Mouse (Mus musculus) regulatory T cell (primary cell): ENCODE measurements around the gene Hectd4.
"Not testable (repeated sequence)": the region's sequence is repeated elsewhere in the genome, so short reads cannot be mapped to it uniquely, and the experiment has no call there.

Experiments
- in situ Hi-C: fragments of 300-600 bp; cut with MboI, MseI; formaldehyde crosslinking; loops from one replicate; pipeline ENCODE4 v1.15.1; 2025; ENCODE audit warnings: high pct_unique_total_duplicates

Hectd4 gene

DNA sequence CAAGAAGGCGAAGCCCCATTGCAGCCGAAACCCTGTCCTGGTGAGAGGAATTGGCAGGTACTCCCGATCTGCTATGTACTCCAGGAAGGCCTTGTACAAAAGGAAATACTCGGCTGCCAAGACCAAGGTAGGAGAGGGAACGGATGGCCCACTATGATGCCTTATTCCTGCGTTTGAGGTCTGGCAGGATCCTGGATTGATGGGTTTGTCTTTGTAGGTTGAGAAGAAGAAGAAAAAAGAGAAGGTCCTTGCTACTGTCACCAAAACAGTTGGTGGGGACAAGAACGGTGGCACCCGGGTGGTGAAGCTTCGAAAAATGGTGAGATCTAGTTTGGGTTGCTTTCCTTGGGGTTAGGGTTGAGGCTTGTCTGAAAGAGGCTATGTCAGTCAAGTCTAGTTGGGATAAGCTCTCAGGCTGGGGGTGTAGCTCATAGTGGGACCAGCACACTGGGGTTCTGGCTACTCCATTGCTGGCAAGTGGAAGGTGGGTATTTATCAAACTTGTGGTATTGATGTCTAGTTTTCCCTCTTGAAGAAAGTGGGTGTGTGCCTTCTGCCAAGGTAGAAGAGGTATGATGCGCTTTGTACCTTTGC lies 14.4 kb upstream of the Hectd4 start:
- in situ Hi-C loops = loop anchor here (10.0 kb wide), 1 partner anchor 1089 kb away; no protein-coding TSS in a partner anchor

DNA sequence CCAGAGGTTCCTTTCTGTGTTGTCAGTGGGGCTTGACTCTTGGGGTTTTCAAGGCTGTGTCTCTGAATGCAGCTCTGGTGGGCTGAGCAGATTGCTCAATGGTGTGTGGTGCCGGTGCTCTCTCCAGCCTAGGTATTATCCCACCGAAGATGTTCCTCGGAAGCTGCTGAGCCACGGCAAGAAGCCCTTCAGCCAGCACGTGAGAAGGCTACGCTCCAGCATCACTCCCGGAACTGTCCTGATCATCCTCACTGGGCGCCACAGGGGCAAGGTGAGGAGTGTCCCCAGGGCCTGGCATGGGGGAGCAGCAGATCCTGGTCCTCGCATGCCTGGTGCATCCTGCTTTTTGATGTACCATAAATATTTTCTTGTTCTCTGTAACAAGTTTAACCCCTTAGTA lies 13.5 kb upstream of the Hectd4 start:
- in situ Hi-C loops = loop anchor here (10.0 kb wide), 1 partner anchor 1088 kb away; no protein-coding TSS in a partner anchor

DNA sequence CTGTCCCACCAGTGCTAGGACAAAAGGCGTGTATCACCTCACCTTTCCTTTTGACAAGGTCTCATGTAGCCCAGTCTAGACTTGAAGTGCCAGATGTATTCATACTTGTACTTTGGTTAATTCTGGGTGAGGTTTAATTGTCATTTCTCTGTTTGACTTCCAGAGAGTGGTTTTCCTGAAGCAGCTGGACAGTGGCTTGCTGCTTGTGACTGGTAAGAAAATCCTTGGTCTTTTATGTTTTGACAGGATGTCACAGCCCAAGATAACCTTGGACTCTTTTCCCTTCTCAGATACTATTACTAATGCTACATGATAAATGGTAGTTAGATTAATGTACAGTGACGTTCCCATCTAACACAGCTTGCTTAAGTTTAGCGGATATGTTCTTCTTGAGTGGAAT lies 13.0 kb upstream of the Hectd4 start:
- in situ Hi-C loops = loop anchor here (10.0 kb wide), 1 partner anchor 1088 kb away; no protein-coding TSS in a partner anchor

DNA sequence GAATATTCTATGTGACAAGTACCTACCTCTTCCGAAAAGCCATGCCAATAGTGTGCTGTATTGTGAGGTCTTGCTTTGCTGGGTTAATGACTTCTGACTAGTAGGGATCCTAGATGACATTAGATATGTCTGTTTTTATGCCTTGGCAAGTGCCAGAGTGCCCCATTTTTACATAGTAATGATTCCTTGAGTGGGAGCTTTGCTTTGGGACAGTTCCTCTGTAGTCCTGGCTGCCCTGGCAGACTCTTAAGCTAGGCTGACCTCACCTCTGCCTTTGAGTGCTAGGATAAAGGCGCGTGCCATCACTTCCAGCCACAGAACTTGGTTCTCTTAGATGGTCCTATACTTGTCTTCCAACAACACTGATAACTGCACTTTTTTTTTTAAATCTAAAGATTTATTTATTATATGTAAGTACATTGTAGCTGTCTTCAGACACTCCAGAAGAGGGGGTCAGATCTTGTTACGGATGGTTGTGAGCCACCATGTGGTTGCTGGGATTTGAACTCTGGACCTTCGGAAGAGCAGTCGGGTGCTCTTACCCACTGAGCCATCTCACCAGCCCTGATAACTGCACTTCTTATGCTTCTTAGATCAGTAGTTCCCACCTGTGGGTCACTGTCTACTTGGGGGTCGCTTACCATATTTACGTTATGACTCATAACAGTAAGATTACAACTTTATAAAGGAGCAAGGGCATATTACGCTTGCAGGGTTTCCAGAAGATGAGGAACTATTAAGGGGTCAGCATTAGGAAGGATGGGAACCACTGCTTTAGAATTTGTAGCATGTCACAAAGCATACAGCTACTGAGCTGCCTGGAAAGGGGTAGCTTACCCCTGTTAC lies 10.0 kb upstream of the Hectd4 start:
- in situ Hi-C loops = loop anchor here (5.0 to 10.0 kb wide), 2 partner anchors 107 to 1085 kb away; no protein-coding TSS in a partner anchor

DNA sequence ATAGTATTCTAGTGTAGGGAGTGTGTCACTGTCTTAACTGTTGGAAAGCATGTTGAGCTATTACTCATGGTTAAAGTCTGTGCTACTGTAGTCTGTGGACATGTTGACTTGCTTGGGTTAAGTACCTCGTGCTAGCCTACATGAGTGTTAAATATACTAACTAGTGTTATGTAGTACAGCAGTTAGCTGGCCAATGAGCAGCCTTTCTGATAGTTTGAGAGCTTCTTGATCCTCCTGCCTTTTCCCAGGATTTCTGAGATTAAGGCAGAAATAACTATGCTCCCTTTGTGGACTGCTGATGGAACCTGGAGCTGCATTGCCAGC lies 9.5 kb upstream of the Hectd4 start:
- in situ Hi-C loops = loop anchor here (5.0 kb wide), 1 partner anchor 107 kb away; no protein-coding TSS in a partner anchor

DNA sequence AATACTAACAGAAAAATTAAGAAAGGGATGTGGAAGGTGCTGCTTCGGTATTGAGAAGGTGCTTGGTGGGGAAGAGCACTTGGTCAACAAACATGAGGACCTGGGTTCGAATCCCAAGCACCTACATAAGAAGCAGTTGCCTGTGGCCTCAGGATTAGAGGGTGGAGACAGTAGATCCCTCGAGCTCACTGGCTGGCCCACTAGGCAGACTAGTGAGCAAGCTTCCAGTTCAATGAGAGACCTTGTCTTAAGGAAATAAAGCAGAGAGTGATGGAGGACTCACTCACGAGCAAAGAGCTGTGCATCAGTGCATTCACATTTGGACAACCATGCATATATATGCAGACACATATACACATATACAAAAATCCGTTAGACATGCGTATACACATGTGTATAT lies 7.9 kb upstream of the Hectd4 start:
- in situ Hi-C loops = loop anchor here (5.0 kb wide), 1 partner anchor 105 kb away; no protein-coding TSS in a partner anchor

DNA sequence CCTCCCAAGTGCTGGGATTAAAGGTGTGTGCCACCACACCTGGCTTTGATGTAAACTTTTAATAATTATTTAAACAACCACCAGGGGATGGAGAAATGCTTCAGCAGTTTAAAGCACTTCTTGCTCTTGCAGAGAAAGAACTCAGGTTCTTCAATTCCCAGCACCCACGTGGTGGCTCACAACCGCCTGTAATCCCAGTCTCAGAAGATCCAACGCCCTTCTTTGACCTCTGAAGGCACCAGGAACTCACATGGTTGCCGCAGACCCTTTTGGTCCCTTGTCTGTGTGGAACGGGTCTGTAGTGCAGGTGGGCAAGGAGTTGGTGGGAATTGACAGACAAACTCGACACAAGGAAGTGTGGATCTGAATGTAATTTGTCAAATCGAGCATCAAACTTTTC lies 5.3 kb upstream of the Hectd4 start:
- in situ Hi-C loops = loop anchor here (5.0 kb wide), 3 partner anchors 53 to 163 kb away; no protein-coding TSS in a partner anchor

DNA sequence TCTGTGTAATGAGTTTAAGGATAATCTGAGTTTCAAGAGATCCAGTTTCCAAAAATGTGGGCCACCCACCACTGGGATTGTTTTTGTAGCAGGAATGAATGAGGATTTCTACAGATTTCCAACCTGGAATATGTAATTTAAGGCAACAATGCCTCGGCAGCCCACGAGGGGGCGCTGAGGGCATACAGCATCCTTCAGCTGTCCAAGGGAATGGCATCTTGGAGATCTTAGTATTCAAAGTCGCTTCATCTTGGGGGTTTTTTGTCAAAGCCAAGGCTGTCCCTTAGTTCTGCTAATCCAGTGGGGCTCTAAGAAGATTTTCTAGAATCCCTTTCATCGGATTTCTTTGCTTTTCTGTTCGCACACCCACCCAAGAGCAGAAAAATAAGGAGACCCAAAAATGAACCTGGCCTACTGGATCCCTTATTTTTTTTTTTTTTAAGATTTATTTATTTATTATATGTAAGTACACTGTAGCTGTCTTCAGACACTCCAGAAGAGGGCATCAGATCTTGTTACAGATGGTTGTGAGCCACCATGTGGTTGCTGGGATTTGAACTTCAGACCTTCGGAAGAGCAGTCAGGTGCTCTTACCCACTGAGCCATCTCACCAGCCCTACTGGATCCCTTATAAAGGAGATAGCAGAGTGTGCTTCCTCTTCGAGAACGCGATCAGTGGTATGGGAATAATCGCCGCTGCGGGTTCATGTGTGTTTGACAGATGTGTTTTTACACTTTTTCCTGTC lies 4.5 kb upstream of the Hectd4 start:
- in situ Hi-C loops = loop anchor here (5.0 kb wide), 2 partner anchors 52 to 162 kb away; no protein-coding TSS in a partner anchor

DNA sequence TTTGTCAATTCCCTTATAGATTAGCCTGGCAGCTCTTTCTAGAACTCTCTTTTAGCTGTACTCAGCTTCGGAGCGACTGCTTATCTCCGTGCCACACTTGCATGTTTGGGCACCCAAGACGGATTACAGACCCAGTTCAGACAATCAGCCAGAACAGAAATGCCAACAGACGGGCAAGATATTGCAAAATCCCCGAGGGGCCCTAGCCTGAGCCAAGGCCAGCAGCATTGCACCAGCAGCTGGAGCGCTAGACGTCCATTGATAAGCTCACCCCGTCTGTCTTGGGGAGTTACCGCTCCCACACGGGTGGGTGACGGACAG lies 3.9 kb upstream of the Hectd4 start:
- in situ Hi-C loops = loop anchor here (5.0 kb wide), 2 partner anchors 51 to 161 kb away; no protein-coding TSS in a partner anchor

DNA sequence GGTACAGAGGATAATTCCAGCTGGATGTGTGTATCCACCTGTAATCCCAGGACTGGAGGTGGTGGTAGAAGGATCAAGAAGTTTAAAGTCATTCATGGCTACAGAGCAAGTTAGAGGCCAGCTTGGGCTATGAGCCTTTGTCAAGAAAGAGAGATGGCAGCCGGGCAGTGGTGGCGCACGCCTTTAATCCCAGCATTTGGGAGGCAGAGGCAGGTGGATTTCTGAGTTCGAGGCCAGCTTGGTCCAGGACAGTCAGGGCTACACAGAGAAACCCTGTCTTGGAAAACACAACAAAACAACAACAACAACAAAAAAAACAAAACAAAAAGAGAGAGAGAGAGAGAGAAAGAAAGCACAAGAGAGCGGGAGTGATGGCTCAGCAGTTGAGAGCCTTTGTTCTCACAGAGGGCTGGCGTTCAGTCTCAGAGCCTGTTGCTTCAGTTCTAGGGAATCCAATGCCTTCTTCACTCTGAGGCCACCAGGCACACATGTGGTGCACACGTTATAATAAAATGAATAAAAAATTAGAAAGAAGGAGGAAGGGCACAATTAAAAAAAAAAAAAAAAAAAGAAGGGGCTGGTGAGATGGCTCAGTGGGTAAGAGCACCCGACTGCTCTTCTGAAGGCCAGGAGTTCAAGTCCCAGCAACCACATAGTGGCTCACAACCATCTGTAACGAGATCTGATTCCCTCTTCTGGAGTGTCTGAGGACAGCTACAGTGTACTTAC lies 3.3 kb upstream of the Hectd4 start:
- in situ Hi-C loops = loop anchor here (5.0 kb wide), 2 partner anchors 51 to 161 kb away; no protein-coding TSS in a partner anchor

DNA sequence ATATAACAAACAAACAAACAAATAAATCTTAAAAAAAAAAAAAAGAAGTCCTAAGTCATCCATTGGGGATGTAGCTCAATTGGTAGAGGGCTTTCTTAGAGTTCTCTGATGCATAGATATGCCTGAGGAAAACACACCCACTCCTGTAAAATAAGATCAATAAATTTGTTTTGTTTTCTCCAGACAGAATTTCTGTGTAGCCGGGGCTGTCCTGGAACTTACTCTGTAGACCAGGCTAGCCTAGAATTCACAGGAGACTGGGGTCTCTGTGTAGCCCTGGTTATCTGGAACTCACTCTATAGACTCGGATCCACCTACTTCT lies 2.7 kb upstream of the Hectd4 start:
- in situ Hi-C loops = loop anchor here (5.0 kb wide), 2 partner anchors 50 to 160 kb away; no protein-coding TSS in a partner anchor

DNA sequence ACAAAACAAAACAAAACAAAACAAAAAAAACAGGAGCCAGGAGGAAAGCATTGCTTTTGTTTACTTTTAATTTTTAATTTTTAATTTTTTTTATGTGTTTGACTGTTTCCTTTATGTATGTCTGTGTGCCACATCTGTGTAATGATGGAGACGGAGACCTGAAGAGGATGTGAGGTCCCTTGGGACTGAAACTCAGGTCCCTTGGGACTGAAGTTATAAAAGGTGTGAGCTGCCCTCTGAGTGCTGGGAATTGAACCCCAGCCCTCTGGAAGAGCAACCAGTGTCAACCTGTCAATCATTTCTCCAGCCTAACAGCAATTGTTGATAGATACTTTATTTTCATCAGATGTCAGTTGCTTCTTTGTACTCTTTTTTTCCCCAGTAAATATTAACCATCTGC lies 829 bp upstream of the Hectd4 start:
- in situ Hi-C loops = loop anchor here (5.0 kb wide), 2 partner anchors 48 to 158 kb away; no protein-coding TSS in a partner anchor

DNA sequence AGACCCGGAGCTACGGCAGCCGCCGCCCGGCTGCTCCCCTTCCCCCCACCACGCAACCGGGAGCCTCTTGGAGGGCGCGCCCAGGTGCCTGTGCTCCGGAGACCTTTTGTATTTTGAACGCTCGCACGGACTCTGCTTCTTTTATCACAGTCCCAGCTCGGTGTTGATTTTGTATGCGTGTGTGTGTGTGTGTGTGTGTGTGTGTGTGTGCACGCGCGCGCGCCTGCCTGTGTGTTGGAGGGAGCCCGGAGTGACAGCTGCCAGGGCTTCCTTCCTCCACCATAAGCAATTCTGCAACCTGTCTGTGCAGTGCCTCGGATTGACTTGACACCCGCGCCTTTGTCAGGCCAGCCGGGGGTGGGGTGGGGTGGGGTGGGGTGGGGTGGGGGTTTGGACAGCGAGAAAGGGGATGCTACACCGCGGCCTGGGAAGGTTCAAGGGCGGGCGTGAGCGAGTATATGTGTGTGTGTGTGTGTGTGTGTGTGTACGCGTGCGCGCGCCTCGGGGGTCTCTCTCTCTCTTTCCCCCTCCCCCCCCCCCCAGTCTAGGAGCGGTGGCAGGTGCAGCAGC lies 798 bp downstream of the Hectd4 start:
- in situ Hi-C loops = no loop called here

DNA sequence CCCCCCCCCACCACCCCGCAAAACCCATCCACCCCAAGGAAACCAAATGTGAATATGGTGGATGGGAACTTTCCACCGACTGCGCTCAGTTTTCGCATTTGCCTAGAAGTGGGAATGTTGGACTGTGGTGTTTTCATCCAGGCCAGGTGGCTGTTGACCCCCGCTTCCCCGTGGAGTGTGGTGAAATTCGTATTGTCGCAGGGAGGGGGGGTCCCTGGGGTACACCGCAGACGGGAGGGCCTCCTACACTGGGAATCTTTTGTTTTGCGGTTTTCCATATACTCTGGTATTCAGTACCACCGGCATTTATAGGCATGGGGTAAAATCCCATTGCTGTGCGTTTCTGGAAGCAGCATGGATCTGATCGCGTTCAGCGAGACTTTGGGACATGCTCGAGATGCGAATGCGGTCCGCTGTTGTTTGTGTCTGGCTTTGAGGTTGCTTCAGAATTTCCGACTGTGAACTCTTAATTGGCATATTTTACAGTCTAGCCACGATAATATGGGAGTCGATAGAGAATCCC lies 1.4 kb downstream of the Hectd4 start:
- in situ Hi-C loops = no loop called here

DNA sequence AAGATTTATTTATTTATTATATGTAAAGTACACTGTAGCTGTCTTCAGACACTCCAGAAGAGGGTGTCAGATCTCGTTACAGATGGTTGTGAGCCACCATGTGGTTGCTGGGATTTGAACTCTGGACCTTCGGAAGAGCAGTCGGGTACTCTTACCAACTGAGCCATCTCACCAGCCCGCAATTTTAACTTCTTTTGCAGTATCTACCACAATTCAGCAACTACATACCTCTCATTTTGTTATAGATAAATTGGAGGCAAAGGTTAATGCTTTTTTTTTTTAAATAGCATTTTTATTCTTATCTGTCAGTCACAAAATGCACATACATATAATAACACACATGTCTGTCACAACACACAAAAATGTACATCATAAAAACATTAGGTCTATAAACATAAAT lies 4.0 kb downstream of the Hectd4 start:
- in situ Hi-C loops = not testable (repeated sequence)

DNA sequence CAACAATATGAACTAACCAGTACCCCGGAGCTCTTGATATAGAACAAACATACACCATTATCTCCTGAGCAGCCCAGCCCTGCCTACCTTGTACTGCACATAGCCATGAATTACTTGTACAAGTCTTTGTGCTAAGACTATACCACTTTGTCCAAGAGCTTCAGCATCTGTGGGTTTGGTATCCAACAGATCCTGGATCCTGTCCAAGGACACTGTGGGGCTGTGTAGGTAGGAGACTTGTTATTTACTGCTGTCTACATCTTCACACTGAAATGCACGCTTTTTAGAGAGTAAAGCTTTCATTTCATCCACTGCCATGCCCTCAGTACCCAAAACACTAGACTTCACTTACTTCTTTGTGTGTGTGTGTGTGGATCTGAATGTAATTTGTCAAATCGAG lies 4.8 kb downstream of the Hectd4 start:
- in situ Hi-C loops = no loop called here

DNA sequence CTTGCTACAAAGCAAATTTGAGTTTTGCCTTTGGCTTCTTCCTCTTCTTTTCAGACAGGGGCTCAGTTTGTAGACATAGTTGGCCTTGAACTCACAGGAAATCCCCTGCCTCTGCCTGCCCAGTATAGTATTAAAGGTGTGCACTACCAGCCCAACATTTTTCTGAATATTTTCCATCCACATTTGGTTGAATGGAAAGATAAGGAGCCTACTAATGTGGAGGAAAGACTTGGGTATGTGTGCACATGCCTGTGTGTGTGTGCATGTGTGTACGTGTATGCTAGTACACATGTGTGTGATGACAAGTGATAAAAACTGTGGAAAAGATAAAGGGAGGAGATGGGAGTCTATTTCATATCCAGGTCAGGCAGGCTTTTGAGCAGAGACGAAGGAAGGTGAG lies 5.8 kb downstream of the Hectd4 start:
- in situ Hi-C loops = no loop called here

DNA sequence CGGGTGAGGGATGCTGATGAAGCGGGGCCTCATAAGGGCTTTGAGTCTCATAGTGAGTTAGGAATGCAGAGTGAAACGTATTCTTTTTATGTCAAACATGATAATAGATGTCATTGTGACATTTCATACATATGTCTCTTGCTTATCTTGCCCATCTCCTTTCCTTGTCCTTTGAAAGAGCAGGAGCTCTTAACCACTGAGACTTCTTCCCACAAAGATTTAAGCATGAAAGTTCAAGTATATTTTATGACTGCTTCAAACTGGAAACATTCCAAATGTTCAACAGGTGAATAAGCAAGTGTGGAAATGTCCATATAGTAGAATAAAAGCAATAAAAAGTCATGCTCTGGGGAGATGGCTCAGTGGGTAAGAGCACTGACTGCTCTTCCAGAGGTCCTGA lies 6.4 kb downstream of the Hectd4 start:
- in situ Hi-C loops = no loop called here

DNA sequence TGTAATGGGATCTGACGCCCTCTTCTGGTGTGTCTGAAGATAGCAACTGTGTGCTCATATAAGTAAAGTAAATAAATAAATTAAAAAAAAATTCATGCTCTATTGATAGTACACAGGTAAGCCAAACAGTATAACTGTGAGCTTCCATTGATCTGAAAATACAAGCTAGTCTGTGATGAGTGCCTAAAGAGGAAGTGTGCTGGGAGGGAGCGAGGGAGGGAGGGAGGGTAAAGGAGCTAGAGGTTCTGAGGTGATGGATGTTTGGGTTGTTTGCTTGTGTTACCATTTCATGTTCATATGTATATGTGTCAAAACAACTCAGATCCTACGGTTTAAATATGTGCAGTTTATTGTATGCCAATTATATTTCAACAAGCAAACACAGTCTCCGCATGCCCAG lies 6.8 kb downstream of the Hectd4 start:
- in situ Hi-C loops = no loop called here

DNA sequence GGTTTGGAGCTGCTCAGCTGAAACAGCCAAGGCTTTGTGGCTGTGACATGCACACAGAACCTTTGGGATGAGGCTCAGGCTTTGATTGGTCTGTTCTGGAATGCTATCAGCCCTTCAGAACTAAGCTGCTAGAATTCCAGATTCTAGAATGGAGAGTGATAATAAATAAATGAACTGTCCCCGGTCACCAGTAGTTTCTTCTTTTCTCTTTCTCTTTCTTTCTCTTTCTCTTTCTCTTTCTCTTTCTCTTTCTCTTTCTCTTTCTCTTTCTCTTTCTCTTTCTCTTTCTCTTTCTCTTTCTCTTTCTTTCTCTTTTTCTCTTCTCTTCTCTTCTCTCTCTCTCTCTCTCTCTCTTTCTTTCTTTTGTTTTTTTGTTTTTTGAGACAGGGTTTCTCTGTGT lies 7.3 kb downstream of the Hectd4 start:
- in situ Hi-C loops = not testable (repeated sequence)

DNA sequence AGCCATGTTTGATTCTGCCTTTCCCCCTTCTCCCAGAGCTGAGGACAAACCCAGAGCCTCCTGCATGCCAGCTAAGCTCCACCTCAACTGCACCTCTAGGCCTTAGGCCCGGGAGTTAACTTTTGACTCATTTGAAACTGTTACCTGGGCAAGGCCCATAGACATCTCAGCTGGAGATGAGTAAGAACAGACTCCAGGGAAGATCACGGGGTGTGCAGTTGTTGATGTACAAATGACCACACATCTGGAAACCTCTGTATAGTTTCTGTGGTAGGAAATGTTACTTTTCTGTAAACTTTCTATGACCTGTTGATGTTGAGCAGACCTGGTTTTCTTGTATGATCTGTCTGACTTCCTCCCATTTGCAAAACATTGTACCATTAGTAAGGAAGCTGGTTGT lies 9.2 kb downstream of the Hectd4 start:
- in situ Hi-C loops = no loop called here
